Comparison of ENCODE assay signal across 8 mouse cellular contexts in the genomic region with DNA sequence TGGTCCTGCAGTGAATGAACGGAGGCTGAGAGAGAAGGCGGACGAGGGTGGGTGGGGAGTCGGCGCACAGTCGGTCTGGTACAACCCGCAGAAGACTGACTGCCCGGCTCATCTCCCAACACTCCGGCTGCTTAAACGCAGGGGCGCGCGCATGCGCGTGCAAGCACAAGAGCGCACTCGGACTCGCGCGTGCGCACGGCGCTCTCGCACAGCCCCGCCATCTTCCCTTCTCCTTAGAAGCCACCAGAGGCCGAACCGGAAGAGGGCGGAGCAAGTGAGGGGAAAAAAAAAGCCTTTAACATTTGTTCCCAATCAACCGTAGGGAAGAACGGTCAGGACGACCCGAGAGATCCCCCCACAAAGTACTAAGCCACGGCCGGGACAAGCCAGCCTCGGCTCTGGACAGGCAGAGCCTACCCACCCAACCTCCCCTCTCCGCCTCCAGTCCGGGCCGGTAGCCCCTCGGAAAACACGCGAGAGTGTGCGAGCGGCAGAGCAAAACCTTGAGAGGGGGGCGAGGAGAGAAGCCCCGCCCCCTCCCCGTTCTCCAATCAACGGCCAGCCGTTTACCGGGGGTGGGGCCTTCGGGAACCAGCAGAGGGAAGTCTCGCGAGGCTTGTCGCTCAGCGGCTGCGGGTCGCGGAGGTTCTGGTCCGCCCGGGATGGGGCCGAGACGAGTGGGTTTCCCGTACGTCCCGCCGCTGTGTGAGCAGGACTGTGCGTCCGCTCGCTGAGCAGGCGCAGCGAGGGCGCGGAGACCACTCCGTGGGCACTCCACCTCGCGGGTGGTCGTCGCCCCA. TPM values are rescaled to one million over a fixed set of nuclear protein-coding genes. Genes with fewer than 3 reads are reported as not detected.
DNase-seq lines count a peak whose midpoint lies in the region; ATAC-seq and TF ChIP-seq lines count a peak whose summit lies in the region.

Gene Ints13, minus strand, starts transcription at position 526 of the 800 bp plus-strand sequence.

- TF ChIP-seq RAD21 in MEL (IDR thresholded peaks at IDR 0.05; ENCODE audit: low read depth, low read length) = no peak

- H3K9ac ChIP-seq in MEL (ENCODE audit: control insufficient read depth, low read depth, low read length, poor library complexity, severe bottlenecking) = peak within 1 kb of the TSS; percentile 95
- peak within 1 kb of the TSS; percentile 82 for H3K9ac ChIP-seq in forebrain, postnatal 0 days
- H3K9ac ChIP-seq in lung, embryonic 15.5 days = peak within 1 kb of the TSS; percentile 89

- no peaks in the 10 kb centered on the region for H3K27me3 ChIP-seq in MEL (ENCODE audit: control insufficient read depth in 1 of 2, insufficient read depth in 2 of 2, low read length in 2 of 2)
- no peaks in the 10 kb centered on the region for H3K27me3 ChIP-seq in cerebellum, adult 2 months (ENCODE audit: control insufficient read depth, insufficient read depth, low read length)
- H3K27me3 ChIP-seq in forebrain, postnatal 0 days (ENCODE audit: insufficient read depth, low read length) = no peaks in the 10 kb centered on the region
- H3K27me3 ChIP-seq in lung, embryonic 15.5 days = no peaks in the 10 kb centered on the region

- TF ChIP-seq CTCF in MEL (IDR thresholded peaks at IDR 0.05 in 2 of 3, conservative IDR thresholded peaks at IDR 0.05 in 1 of 3; ENCODE audit: control insufficient read depth in 1 of 3, insufficient read depth in 1 of 3, low read depth in 2 of 3, low read length in 3 of 3, poor library complexity in 1 of 3, severe bottlenecking in 1 of 3) = no peak
- no peak for TF ChIP-seq CTCF in cerebellum, adult 2 months (IDR thresholded peaks at IDR 0.05; ENCODE audit: borderline replicate concordance, insufficient read depth, low read depth, low read length)
- TF ChIP-seq CTCF in forebrain, postnatal 0 days (IDR thresholded peaks at IDR 0.05; ENCODE audit: low read depth) = peak; percentile 29; the same call in 1 of the 2 replicates

- H3K9me3 ChIP-seq in MEL (replicated peaks; ENCODE audit: insufficient read depth, low read length) = no peaks in the 10 kb centered on the region
- H3K9me3 ChIP-seq in forebrain, postnatal 0 days (ENCODE audit: low read length) = no peaks in the 10 kb centered on the region
- H3K9me3 ChIP-seq in lung, embryonic 15.5 days = no peaks in the 10 kb centered on the region

- H3K4me3 ChIP-seq in MEL (ENCODE audit: control insufficient read depth in 1 of 2, insufficient read depth in 1 of 2, low read depth in 2 of 2, low read length in 2 of 2) = peak within 1 kb of the TSS; percentile 91 to 97
- H3K4me3 ChIP-seq in cerebellum, adult 2 months (replicated peaks; ENCODE audit: insufficient read depth, low read depth, low read length) = peak within 1 kb of the TSS; percentile 95
- H3K4me3 ChIP-seq in forebrain, postnatal 0 days (ENCODE audit: low read depth, low read length) = peak within 1 kb of the TSS; percentile 77
- H3K4me3 ChIP-seq in lung, embryonic 15.5 days = peak within 1 kb of the TSS; percentile 81

- peaks cover 10 to 14% of the 10 kb centered on the region in 2 experiments for H3K4me1 ChIP-seq in MEL (ENCODE audit: control insufficient read depth in 1 of 2, insufficient read depth in 2 of 2, low read length in 2 of 2)
- H3K4me1 ChIP-seq in cerebellum, adult 2 months (ENCODE audit: control insufficient read depth, insufficient read depth, low read length) = peaks cover 5% of the 10 kb centered on the region; the same call in 1 of the 2 replicates
- peaks cover 18% of the 10 kb centered on the region for H3K4me1 ChIP-seq in forebrain, postnatal 0 days (ENCODE audit: insufficient read depth)
- peaks cover 22% of the 10 kb centered on the region for H3K4me1 ChIP-seq in lung, embryonic 15.5 days

- peak; percentile 98 for DNase-seq in MEL (ENCODE audit: low read depth, low spot score)
- peak; percentile 96 to 98 for DNase-seq in cerebellum, adult 2 months
- DNase-seq in forebrain, postnatal 0 days = peak; percentile 99
- DNase-seq in heart, postnatal 4 days = peak; percentile 98
- DNase-seq in layer of hippocampus, adult 8-10 months (ENCODE audit: low spot score in 2 of 2) = peak; percentile 96 to 97
- DNase-seq in ovary, adult 18-20 months (ENCODE audit: low spot score) = peak; percentile 97
- peak; percentile 98 for DNase-seq in thymus, postnatal 0 days (ENCODE audit: low spot score)

- ATAC-seq in forebrain, postnatal 0 days = peak; percentile 96
- ATAC-seq in lung, embryonic 15.5 days (ENCODE audit: borderline replicate concordance, extremely low read depth, low FRiP score, low TSS enrichment) = peak; percentile 95

- no peak for TF ChIP-seq EP300 in MEL (IDR thresholded peaks at IDR 0.05; ENCODE audit: low read depth in 1 of 2, low read length in 2 of 2)

- TF ChIP-seq POLR2A in MEL (IDR thresholded peaks at IDR 0.05; ENCODE audit: control insufficient read depth in 1 of 2, insufficient read depth in 1 of 2, low read depth in 1 of 2, low read length in 2 of 2, poor library complexity in 1 of 2) = peak; percentile 94 to 97
- TF ChIP-seq POLR2A in cerebellum, adult 2 months (IDR thresholded peaks at IDR 0.05; ENCODE audit: borderline replicate concordance, insufficient read depth, low read length) = peak; percentile 96

- peak within 1 kb of the TSS; percentile 90 for H3K27ac ChIP-seq in MEL (ENCODE audit: control insufficient read depth, low read depth, low read length)
- peak within 1 kb of the TSS; percentile 93 for H3K27ac ChIP-seq in cerebellum, adult 2 months (ENCODE audit: insufficient read depth, low read length)
- peak within 1 kb of the TSS; percentile 97 for H3K27ac ChIP-seq in forebrain, postnatal 0 days (ENCODE audit: low read depth, low read length)
- H3K27ac ChIP-seq in lung, embryonic 15.5 days = peak within 1 kb of the TSS; percentile 98

- under 1% methylated on average over 77 of the region's 77 CpGs for WGBS in cerebellum, adult 2 months
- under 1% methylated on average over 77 of the region's 77 CpGs for WGBS in forebrain, postnatal 0 days
- WGBS in lung, embryonic 15.5 days = under 1% methylated on average over 77 of the region's 77 CpGs

- H3K79me2 ChIP-seq in MEL (ENCODE audit: control insufficient read depth, insufficient read depth, low read length, poor library complexity) = peaks cover 60% of the 10 kb centered on the region

- H3K36me3 ChIP-seq in MEL (ENCODE audit: control insufficient read depth in 1 of 2, insufficient read depth in 2 of 2, low read length in 2 of 2) = peaks cover 2 to 42% of the 10 kb centered on the region in 2 experiments; a peak in 3 of 4 replicates
- H3K36me3 ChIP-seq in forebrain, postnatal 0 days (ENCODE audit: insufficient read depth) = no peaks in the 10 kb centered on the region
- H3K36me3 ChIP-seq in lung, embryonic 15.5 days = no peaks in the 10 kb centered on the region

- H3K4me2 ChIP-seq in forebrain, postnatal 0 days (ENCODE audit: low read depth) = peak within 1 kb of the TSS; percentile 68
- peak within 1 kb of the TSS; percentile 66 for H3K4me2 ChIP-seq in lung, embryonic 15.5 days

TF ChIP-seq in MEL, 35 proteins besides CTCF, POLR2A, EP300 and RAD21:
- TF ChIP-seq NELFE (IDR thresholded peaks at IDR 0.05; ENCODE audit: low read depth, low read length) (peak; percentile 98), MXI1 (IDR thresholded peaks at IDR 0.05; ENCODE audit: low read depth, low read length) (no peak), NRF1 (IDR thresholded peaks at IDR 0.05; ENCODE audit: insufficient read depth, low read depth, low read length, poor library complexity, severe bottlenecking) (peak; percentile 90), MAZ (IDR thresholded peaks at IDR 0.05; ENCODE audit: low read depth, low read length) (no peak; the same call in 1 of the 2 replicates), ZMIZ1 (IDR thresholded peaks at IDR 0.05; ENCODE audit: low read depth, low read length) (peak; percentile 82), TCF12 (IDR thresholded peaks at IDR 0.05; ENCODE audit: low read depth, low read length) (peak; percentile 61), USF1 (IDR thresholded peaks at IDR 0.05; ENCODE audit: low read depth, low read length) (no peak), HCFC1 (IDR thresholded peaks at IDR 0.05; ENCODE audit: low read depth, low read length) (peak; percentile 80), ELF1 (IDR thresholded peaks at IDR 0.05; ENCODE audit: low read depth, low read length) (peak; percentile 79), ZNF384 (IDR thresholded peaks at IDR 0.05; ENCODE audit: low read depth, low read length) (peak; percentile 98), CHD2 (IDR thresholded peaks at IDR 0.05; ENCODE audit: low read length) (peak; percentile 93), ETS1 (IDR thresholded peaks at IDR 0.05; ENCODE audit: low read depth, low read length) (0 out of 2 replicates have a peak, but pooled peaks have one; percentile 46), ZC3H11A (IDR thresholded peaks at IDR 0.05; ENCODE audit: low read depth, low read length) (no peak), SIN3A (IDR thresholded peaks at IDR 0.05; ENCODE audit: low read length) (peak; percentile 75), GABPA (IDR thresholded peaks at IDR 0.05; ENCODE audit: low read depth, low read length) (no peak), POLR2AphosphoS2 (IDR thresholded peaks at IDR 0.05; ENCODE audit: low read length) (peak; percentile 96), TBP (IDR thresholded peaks at IDR 0.05; ENCODE audit: low read depth, low read length) (peak; percentile 63)

RNA-seq across cellular contexts. Expression of gene Ints13, which starts in this region (rescaled TPM):
- total RNA-seq in MEL (2012; rRNA removed) = 65.0 and 70.2 TPM in 2 replicates
- 10 to 100 TPM in 1 of 2 experiments, not detected in 1; 63.5 TPM for polyA plus RNA-seq in MEL (2012; ENCODE audit: insufficient read depth in 1 of 2, insufficient read length in 2 of 2, low read depth in 1 of 2, low replicate concordance in 2 of 2, missing spikeins in 1 of 2)
- 67.3 and 72.8 TPM in 2 replicates for polyA plus RNA-seq in cerebellum, adult 2 months (2012; rRNA removed)
- 29.1 and 40.7 TPM in 2 replicates for total RNA-seq in forebrain, postnatal 0 days (2014; rRNA removed)
- polyA plus RNA-seq in forebrain, postnatal 0 days (2015; fragmentation: Nextera tagmentation; extraction: Ambion mirVana) = 17.0 and 23.8 TPM in 2 replicates
- 10 to 100 TPM; 28.4 to 35.0 TPM for total RNA-seq in heart, postnatal 4 days (2021)
- 10 to 100 TPM; 28.5 to 53.0 (median 44.8) TPM for total RNA-seq in layer of hippocampus, adult 8-10 months (2022)
- 66.1 and 77.9 TPM in 2 replicates for polyA plus RNA-seq in lung, embryonic 15.5 days (2015; fragmentation: Nextera tagmentation; extraction: Ambion mirVana)
- 110 and 111 TPM in 2 replicates for polyA plus RNA-seq in thymus, postnatal 0 days (2015; fragmentation: Nextera tagmentation; extraction: Ambion mirVana)

Comparison
In these comparisons a context has a peak if more than half of its experiments do, and no peak if none do; other contexts are left out.
1. Peak in every context shown above with its lines: DNase-seq, ATAC-seq, H3K4me3 ChIP-seq and H3K27ac ChIP-seq.